Mouse (Mus musculus) erythroblast, embryonic 14.5 days (primary cell): ENCODE data around the gene Tnpo1. TPM values are rescaled to one million over a fixed set of nuclear protein-coding genes. Genes with fewer than 3 reads are reported as not detected.

Experiments used
- H3K27me3 ChIP-seq: 2 replicates; pipeline ENCODE4 v1.6.1; 2012; ENCODE audit warnings: inconsistent platforms; ENCODE audit not compliant: control insufficient read depth
- H3K36me3 ChIP-seq: 2 replicates; pipeline ENCODE4 v1.6.1; 2012; ENCODE audit warnings: mild to moderate bottlenecking, inconsistent platforms; ENCODE audit not compliant: control insufficient read depth
- H3K4me1 ChIP-seq: 2 replicates; pipeline ENCODE4 v1.6.1; 2012; ENCODE audit warnings: inconsistent platforms; ENCODE audit not compliant: control insufficient read depth
- H3K4me3 ChIP-seq: replicated peaks from 2 replicates; pipeline ENCODE3; 2012; ENCODE audit warnings: moderate library complexity, mild to moderate bottlenecking, inconsistent platforms
- H3K9me3 ChIP-seq: 2 replicates; pipeline ENCODE4 v1.6.1; 2012; ENCODE audit warnings: low read length, inconsistent platforms, mixed read lengths; ENCODE audit not compliant: control insufficient read depth
- GATA1 ChIP-seq: IDR thresholded peaks from 2 replicates; pipeline ENCODE4 v1.6.1; 2012; ENCODE audit warnings: low read length, inconsistent platforms, mixed read lengths
- TAL1 ChIP-seq: IDR thresholded peaks from 3 replicates; pipeline ENCODE4 v1.6.1; 2012; ENCODE audit warnings: low read length, inconsistent platforms, mixed read lengths
- polyA plus RNA-seq: library from polyadenylated mRNA; stranded (reverse); fragments of >175 nt; gene quantifications from 2 replicates; pipeline ENCODE4 v1.2.3, GENCODE M21; 2012

Tnpo1 gene
- polyA plus RNA-seq, 1 experiment = 0.25 TPM

DNA sequence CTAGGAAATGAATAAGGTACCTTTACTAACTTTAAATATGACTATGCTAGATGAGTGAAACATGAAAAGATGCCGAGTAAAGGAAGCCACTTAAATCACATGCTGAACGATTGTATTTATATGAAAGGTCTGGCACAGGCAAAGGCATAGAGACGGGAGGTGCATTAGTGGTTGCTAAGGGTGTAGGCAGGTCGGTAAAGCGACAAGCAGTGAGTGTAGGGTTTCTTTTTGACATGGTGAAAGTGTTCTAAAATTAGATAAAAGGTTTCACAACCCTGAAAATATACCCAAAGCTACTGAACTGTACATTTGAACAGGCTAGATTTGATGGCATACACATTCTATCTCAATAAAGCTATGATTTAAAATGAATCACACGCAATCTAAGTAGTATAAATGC lies 10.9 kb upstream of the Tnpo1 start:
- H3K4me3 ChIP-seq = no peak overlapping the region
- TF ChIP-seq GATA1 (no peak), TAL1 (no peak)
- H3K4me1 ChIP-seq = peaks cover 7% of the 10 kb centered on the region
- H3K36me3 ChIP-seq = no peaks in the 10 kb centered on the region
- no peaks in the 10 kb centered on the region for H3K27me3 ChIP-seq
- H3K9me3 ChIP-seq = no peaks in the 10 kb centered on the region

DNA sequence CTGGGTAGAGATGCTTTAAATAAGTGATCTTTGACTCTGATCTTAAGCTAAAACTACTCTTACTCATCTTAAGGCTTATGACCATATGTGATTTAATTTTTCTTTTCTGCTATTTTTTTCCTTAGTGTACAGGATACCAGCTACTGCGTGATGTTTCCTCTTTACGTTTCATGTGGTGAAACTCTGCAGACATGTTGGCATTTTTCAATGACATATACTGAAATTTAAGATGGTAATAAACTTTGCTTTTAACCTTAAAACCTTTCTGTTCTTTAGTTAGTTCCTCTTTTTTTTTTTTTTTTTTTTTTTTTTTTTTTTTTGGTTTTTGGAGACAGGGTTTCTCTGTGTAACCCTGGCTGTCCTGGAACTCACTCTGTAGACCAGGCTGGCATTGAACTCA lies 2.7 kb upstream of the Tnpo1 start:
- H3K4me1 ChIP-seq = peaks cover 21% of the 10 kb centered on the region
- H3K36me3 ChIP-seq = peaks cover 2% of the 10 kb centered on the region; the same call in 1 of the 2 replicates
- H3K27me3 ChIP-seq = no peaks in the 10 kb centered on the region
- H3K9me3 ChIP-seq = no peaks in the 10 kb centered on the region
- H3K4me3 ChIP-seq = no peak overlapping the region
- TF ChIP-seq TAL1 (no peak), GATA1 (no peak)

DNA sequence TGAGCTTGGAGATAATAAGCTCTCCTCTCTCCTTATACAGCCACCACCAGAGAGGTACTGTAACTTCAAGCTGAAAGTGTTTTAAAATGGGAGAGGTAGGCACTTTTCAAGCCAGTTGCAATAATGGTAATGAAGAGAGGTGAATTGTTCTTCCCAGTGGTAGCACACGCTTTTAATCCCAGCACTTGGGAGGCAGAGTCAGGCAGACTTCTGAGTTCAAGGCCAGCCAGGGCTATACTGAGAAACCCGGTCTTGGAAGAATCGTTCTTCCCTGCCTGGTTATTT lies 716 bp upstream of the Tnpo1 start:
- H3K4me3 ChIP-seq = peak overlapping the region; percentile 99
- H3K27me3 ChIP-seq = no peaks in the 10 kb centered on the region
- TF ChIP-seq TAL1 = no peak
- no peak for TF ChIP-seq GATA1
- H3K9me3 ChIP-seq = no peaks in the 10 kb centered on the region
- peaks cover 16% of the 10 kb centered on the region for H3K36me3 ChIP-seq
- peaks cover 32% of the 10 kb centered on the region for H3K4me1 ChIP-seq

GRCm38 (mm10) chr13:98925486-98926212 lies 535 bp downstream of the Tnpo1 start:
- Histone ChIP-seq H3K9me3 (no peaks in the 10 kb centered on the region), H3K4me1 (peaks cover 35% of the 10 kb centered on the region), H3K4me3 (peak overlapping the region; percentile 99), H3K27me3 (no peaks in the 10 kb centered on the region), H3K36me3 (peaks cover 26% of the 10 kb centered on the region)
- TF ChIP-seq GATA1 = no peak
- no peak for TF ChIP-seq TAL1

DNA sequence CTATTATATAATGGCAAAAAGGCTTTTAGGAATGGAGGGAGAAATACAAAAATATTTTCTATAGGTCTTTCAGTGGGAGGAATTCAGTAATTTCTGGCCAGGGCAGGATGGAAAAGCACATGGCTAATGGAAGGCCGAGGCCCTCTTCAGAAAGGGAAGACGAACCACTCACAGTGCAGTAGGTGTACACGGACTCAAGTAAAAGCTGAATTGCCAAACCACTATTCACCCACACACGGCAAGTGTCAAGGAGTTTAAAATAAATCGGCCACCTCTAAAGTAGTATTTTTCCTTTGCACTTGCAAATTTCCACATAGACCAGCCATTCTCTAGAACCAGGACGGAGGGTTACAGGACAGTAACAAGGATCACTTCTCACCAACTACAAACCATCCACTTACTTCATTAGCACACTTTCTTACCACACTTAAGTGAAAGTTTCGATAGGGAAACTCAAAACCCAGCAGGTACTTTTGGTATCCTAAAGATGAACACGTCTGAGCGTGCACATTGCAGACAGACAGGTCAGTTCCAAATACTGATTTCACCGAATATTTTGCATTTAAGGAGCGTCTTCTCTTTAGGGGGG lies 1.2 kb downstream of the Tnpo1 start:
- Histone ChIP-seq H3K4me1 (peaks cover 35% of the 10 kb centered on the region), H3K4me3 (peak overlapping the region; percentile 99), H3K36me3 (peaks cover 26% of the 10 kb centered on the region), H3K27me3 (no peaks in the 10 kb centered on the region), H3K9me3 (no peaks in the 10 kb centered on the region)
- TF ChIP-seq GATA1 (no peak), TAL1 (no peak)

- TF ChIP-seq TAL1 = no peak
- TF ChIP-seq GATA1 = no peak
- Histone ChIP-seq H3K4me1 (peaks cover 46% of the 10 kb centered on the region), H3K27me3 (no peaks in the 10 kb centered on the region), H3K36me3 (peaks cover 39% of the 10 kb centered on the region), H3K4me3 (no peak overlapping the region), H3K9me3 (no peaks in the 10 kb centered on the region)
These were observed 3.4 kb downstream of the Tnpo1 start for GRCm38 (mm10) chr13:98922806-98923205.

GRCm38 (mm10) chr13:98921276-98921675 lies 4.9 kb downstream of the Tnpo1 start:
- no peak overlapping the region for H3K4me3 ChIP-seq
- TF ChIP-seq TAL1 = no peak
- H3K36me3 ChIP-seq = peaks cover 43% of the 10 kb centered on the region
- peaks cover 38% of the 10 kb centered on the region for H3K4me1 ChIP-seq
- no peaks in the 10 kb centered on the region for H3K9me3 ChIP-seq
- H3K27me3 ChIP-seq = no peaks in the 10 kb centered on the region

DNA sequence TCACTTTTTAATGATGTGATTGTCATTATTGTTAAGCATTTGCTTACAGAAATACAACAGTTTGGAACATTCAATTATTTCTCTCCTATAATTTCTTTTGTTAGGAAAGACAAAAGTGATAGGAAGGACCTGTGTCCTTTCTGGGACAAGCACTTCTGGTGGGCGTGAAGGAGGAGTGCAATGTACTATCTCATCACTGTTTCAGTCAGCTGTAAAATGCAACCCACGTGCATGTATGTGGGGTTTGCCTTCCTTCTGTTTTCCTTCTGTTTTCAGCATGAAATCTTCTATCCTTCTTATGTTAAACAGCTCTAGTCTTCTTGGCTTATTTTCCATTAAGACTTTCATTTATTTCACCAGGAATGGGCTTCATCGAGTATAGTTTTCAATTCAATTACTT lies 5.9 kb downstream of the Tnpo1 start:
- Histone ChIP-seq H3K4me3 (no peak overlapping the region), H3K36me3 (peaks cover 44% of the 10 kb centered on the region), H3K27me3 (no peaks in the 10 kb centered on the region), H3K4me1 (peaks cover 42% of the 10 kb centered on the region), H3K9me3 (no peaks in the 10 kb centered on the region)
- TF ChIP-seq GATA1 (no peak), TAL1 (no peak)

DNA sequence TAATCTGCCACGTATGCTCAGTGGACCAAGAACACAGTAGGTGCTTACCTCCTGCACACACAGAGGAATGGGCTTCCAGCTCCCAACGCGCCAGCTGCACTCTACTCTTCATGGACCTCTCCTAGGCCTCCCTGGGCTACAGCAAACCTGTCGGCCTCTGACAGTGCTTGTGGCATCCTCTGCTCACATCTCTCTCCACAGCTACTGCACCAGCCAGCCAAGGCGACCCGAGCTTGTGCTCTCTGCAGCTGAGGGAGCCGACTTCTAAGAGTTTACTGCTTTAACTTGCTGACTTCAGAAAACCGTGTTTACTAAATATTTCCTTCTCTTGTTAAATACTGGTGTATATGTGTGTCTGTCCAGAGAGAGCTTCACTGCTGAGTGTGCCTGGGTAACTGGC lies 6.5 kb downstream of the Tnpo1 start:
- Histone ChIP-seq H3K9me3 (no peaks in the 10 kb centered on the region), H3K36me3 (peaks cover 44% of the 10 kb centered on the region), H3K4me1 (peaks cover 36% of the 10 kb centered on the region), H3K4me3 (no peak overlapping the region), H3K27me3 (no peaks in the 10 kb centered on the region)
- TF ChIP-seq TAL1 (no peak), GATA1 (no peak)

DNA sequence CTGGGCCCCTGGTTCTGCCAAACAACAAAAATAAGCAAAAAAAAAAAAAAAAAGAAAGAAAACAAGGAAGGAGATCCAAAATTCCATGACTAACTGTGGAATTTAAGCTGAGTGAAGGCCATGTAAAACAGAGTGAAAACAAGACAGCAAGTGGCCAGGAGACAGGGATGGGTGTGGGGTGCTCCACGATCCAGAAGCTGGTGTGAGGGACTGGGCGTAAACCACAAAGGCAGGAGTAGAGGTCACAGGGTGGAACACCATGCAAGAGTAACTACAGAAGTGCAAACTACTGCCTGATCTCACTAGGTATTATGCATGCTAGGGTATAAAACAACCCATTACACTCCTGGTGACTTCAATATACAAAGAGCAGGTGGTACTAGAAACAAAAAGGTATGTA lies 8.3 kb downstream of the Tnpo1 start:
- H3K4me1 ChIP-seq = peaks cover 33% of the 10 kb centered on the region
- peaks cover 38% of the 10 kb centered on the region for H3K36me3 ChIP-seq
- H3K4me3 ChIP-seq = no peak overlapping the region
- TF ChIP-seq TAL1 (no peak), GATA1 (no peak)
- H3K27me3 ChIP-seq = no peaks in the 10 kb centered on the region
- no peaks in the 10 kb centered on the region for H3K9me3 ChIP-seq
